Mouse (Mus musculus) frontal cortex, postnatal 10 days (tissue): ENCODE measurements around the gene Lrba.

Experiments used
- DNase-seq, 2 experiments: peaks; one replicate each; pipeline ENCODE4 v3.0.0; 2022; ENCODE audit warnings: low spot score in 2 of 2, mixed read lengths in 1 of 2

Gene Lrba

DNA sequence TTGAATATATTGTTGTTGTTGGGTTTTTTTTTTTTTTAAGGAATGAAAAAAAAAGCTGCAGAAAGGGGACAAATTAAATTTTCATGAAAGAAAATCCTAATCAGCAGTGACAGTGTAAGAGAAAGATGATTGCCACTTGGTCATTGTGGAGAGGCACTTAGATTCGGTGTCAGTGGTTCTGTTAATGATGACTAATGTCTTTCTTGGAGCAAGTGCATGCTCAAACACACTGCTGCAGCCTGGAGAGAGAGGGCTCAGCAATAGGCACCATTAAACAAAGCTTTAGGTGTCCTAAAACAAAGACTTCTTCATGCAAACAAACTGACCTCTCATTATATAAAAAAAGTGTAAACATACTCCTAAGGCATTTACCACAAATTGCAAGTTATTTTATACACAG, 334.5 kb downstream of the Lrba start:
- no peak for DNase-seq

DNA sequence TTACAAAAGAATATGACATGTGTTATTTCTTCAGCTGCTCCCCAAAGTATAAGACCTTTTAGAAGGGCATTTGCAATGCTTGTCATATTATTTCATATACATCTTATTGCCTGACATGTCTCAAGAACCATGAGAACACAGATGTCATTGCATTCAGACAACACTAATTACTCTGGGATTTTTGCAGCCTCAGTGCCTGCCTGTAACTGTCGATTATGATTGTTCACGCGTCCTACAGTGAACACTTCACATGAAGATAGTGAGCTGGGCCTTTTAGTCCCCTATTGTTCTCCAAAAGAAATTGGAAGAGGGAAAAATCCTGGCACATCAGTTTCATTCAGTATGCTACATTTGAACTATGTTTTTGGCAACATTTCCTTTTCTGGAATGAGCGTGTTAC, 335.2 kb downstream of the Lrba start:
- DNase-seq: no peak

DNA sequence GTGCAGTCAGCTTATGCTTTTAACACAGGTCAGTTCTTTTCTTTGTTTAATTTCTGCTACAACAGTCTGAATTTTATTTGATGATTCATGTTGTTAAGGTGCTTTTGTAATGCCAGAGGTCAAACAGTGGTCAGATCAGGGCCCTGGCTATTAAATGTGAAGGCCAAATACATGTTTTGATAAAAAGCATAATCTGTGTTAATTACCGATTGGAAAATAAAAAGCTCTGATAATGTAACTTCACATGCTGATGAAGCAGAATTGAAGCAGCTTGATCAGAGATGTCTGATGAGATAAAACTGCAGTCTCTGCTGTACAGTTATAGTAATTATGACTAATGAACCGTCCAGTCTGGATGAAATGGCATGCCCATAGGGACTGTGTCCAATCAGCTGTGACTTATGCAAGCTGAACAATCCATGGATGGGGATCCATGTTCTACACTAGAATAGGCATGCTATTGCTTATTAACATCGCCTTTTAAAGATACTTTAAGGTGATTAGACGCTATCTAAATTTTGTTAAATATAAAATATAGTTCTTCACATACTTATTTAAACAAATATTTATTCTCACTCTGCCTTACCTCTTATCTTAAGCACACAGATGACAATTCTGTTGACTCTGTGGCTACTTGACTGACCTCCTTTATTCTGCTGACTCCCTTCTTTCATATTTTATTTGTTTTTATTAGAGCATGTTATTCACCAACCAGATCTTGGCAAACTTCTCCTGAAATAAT, 336.0 kb downstream of the Lrba start:
- DNase-seq: no peak

DNA sequence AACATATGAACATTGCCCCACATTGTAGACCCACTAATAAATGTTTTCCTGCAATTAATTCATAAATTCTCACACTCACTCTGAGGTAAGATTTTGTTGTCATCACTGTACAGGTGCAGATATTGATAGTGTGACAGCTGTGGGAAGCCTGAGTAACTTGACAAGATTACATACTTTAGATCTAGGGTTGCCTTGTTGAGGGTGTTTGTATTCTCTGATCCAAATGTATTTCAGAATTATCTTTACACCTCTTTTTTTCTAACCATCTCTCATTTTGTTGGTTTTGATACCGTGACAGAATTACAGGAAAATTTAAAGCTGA, 336.5 kb downstream of the Lrba start:
- DNase-seq: no peak

DNA sequence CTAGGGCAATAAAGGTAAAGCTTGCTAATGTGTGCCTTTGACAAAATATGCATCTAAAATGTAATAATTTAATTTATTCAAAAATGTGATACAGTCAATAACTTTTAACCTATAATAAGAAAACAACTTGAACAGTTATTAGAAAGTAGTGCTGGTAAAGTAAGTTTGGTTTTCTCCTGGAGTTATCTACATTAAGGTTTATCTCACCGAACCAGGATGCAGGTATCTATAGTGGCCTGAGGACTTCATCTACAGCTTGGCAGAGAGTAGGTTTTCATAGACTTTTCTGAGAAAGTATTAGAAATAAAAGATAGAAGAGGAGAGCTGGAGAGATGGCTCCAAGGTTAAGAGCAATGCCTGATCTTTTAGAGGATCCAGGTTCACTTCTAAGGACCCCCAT, 336.9 kb downstream of the Lrba start:
- DNase-seq: no peak

DNA sequence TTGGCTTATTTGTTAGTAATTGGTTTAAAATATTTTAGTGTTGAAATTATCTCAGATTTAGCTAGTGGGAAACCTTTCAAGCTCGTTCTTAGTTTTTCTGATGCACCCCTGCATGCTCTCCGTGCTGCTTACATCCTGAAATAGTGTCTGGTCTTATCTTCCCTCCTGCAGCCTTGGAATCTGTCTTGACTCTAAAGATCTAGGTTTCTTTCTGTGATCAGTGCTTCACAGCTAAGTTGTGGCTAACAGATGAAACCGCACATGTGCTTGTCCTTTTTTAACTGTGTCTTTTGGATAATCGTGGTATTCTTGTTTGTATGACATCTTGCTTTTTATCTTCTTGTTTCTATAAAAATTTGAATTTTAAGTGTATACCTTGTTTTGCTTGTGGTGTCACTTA, 342.8 kb downstream of the Lrba start:
- no peak for DNase-seq

DNA sequence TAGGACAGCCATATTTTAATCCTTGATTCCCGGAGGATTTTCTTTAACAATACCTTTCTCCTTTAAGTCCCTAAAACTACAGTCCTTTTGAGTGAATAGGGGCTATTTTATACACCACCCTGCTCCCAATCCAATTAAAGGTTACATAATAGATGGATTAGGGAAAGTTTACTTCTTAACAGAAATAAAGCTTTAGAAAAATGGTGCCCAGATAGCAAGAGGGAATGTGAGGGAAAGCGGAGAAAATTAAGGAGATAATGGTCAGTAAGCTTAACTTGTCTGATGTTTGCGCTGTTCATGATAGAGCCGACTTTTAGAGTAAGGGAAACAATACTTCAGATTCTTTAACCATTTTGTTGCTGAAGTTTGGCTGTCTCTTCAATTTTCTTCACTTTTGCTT, 347.0 kb downstream of the Lrba start:
- DNase-seq: no peak

DNA sequence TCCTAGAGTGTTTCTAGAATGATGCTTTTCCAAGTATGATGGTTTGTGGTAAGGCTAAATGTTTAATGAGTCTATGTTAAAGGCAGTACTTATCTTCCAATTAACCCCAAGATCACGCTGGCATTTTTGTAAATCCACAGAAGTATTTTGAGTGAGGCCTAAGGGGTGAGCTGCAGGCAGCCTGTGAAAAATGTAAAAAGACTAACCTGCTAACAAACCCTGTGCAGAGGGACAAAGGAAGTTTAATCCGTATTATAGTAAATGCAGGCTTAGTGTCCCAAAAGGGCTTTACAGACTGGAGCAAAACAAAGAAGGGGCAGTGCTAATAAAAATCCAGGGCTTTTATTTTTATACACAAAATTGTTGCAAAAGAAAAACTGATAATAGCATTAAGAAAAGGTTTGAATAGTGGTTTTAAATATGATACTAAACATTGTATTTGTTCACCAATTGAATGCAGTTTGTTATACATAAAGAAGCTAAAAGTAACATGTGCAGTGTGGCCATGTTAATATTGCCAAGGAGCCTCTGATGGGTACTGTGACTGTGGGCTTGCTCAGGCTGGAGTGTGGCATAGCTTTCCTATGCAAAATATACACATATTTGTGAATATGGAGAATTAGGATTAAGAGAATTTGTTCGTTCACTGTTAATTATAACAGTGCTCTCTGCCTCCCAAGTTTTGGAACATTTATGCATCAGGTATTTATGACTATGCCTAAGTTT, 348.2 kb downstream of the Lrba start:
- no peak for DNase-seq

DNA sequence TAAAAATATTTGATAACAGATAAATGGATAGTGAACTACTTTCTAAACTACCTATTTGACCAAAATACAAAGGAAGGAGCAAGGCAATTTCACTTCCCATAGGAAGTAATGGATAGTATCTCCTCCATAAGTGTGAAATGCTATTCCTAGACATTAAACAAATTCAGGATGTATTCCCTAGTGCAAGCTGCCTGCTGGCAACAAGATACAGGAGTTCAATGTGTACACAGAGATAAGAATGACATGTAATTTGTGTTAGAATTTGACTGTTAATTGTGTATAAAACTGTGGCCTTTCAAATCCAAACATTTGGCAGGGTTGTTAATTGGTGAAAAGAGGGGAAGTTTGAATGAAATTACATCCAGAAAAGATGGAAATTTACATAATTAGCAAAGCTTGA, 350.8 kb downstream of the Lrba start:
- DNase-seq: no peak

DNA sequence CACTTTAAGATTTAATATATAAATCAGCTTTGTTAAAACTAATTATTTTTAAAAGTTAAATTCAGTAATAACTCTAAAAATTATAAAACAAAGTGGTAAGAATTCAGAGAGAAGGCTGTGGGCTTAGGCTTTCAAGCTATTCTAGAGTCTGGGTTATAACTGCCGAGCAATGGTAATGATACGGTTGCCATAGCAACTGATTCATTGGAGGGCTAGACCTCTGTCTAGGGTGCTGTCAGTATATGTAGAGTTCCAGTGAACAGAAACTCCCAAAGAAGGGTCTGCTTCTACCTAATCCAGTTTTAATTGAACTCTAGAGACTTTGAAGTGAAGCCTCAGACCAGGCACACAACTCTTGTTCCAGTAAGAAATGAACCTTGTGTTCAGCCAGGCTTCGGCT, 377.8 kb downstream of the Lrba start:
- no peak for DNase-seq

DNA sequence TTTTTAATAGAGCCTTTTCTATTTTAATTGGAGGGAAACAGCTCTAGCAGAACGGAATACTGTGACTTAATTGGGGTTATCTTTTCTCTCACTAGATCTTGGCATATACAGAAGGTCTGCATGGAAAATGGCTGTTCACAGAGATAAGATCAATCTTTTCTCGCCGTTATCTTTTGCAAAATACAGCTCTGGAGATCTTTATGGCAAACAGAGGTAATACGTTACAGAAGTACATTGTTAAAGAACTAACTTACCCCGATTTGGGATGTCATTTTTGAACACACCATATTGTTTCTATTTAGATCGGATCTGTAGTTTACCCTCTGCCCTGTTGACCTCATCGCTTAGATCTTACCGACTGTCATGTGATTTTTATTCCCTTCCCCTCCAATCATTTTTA, 381.3 kb downstream of the Lrba start:
- no peak for DNase-seq

DNA sequence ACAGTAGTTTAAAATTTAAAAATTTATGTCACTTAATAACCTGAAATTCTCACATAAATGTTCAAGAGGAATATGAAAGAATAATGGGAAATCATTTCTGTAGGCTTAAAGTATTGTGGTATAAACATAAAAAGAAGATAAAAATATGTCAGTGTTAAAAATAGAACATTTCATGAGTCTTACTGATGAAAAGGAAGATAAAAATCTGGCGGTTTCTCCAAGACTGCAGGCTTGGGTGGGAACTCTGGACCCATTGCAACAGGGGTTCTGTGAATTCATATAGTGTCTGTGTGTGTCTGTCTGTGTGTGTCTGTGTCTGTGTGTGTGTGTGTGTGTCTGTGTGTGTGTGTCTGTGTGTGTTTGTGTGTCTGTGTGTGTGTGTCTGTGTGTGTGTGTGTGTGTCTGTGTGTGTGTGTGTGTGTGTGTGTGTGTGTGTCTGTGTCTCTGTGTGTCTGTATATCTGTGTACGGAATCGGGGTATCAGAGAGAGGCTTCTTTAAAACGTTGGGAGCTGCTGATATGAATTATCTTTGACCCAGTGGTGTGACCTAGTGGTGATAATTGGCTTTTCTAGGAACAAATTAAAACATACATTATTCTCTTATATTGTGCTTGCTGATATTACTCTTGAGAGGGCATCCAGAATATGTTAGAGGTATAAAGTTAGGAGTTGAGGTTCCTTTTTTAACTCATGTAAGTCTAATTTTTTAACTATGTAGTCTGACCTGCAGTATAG, 402.7 kb downstream of the Lrba start:
- no peak for DNase-seq

DNA sequence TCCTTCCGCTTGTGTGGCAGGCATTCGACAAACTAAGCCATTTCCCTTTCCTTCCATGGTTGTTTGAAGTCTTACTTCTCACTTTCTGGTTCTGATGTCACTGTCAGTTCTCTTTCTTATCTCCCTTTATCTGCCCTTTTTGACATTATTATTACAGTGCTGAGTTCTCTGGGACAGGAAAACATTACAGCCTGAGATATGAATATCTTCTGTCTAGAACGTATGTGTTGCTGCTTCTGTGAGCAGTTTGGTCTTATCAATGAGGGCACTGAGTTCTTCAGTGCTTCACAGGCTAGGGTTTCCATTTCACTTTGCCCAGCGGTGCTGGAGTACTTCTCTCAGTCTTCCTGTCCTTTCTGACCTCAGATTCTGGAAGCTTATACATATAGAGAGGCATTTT, 404.9 kb downstream of the Lrba start:
- DNase-seq: no peak

DNA sequence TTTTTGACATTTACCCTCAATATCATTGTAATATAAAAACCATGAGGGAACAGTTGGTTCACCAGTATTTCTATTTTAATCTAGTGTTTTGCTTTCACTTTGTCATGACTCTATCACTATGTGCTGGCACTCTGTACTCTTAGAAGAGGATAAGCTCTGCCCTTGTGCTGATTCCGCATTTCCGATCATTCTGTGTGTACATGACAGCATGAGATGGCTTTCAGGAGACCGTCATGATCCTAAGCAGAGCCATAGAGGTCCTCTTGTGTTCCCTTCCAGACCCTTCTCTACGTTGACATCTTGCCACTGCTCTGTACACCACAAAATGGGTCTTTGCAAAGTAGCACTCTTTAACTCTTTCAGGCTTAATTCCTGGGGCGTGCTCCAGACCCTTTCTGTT, 411.0 kb downstream of the Lrba start:
- DNase-seq: no peak

DNA sequence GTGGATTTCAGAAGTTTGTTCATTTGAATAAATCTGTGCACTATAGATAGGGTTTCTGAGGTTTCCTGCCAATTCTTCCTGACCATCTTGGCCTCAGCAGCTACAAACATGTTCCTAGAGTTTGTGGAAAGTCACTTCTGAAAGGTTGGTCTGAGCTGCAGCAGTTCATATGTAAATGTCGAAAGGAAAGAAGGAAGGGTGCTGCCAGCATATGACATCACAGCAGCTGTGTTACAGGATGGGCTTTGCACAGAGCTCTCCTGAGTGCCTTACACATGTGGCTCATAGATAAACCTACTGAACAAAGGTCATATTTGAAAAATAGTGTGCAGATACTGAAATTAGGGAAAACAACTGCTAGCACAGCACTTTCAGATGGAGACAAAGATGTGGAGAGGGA, 411.5 kb downstream of the Lrba start:
- DNase-seq: no peak

DNA sequence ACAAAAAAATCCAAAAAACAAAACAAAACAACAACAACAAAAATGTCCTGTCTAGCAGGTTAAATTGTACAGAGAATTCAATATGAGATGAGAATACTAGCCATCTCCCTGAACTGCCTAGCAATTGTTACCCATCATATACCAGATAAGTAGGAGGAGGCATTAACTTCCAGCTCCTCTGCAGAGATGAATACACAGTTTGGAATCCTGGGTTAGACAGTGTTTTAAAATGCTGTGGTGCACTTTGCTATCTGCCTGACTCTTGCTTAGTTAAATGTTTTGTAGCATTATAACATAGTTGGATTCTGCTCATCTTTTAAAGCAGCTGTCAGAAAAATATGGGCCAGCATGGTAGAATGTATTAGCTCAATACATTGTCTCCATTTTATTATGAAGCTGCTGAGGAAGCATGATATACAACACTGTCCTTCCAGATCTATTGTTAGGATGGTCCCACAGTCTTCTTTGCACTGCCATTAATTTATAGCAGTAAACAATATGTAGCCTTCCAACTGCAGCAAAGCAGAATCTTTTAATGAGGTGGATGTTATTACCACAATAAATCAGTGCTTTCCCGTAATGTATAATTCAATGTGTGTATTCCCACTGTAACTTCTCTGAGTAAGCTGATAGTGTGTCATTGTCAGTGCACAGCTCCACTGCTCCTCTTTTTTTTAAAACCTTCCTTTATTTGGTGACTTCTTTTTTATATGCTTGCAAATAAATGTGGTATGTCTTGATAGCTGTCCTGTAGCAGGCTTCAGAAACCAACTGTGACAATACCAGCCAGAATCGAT, 414.3 kb downstream of the Lrba start:
- DNase-seq: no peak

DNA sequence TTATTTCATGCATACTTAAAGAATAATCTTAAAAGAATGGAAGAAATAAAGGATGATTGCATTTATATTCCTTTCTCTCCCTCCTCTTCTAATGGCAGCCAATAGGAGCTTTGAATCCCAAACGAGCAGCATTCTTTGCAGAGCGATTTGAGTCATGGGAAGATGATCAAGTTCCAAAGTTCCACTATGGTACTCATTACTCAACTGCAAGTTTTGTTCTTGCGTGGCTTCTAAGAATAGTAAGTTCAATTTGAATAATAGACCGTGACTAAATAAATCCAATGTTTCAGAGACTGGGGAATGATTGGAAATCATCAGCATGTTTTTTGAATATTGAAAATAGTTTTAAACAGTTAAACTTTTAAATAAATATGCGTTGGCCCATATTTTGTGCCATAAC, 416.9 kb downstream of the Lrba start:
- no peak for DNase-seq

DNA sequence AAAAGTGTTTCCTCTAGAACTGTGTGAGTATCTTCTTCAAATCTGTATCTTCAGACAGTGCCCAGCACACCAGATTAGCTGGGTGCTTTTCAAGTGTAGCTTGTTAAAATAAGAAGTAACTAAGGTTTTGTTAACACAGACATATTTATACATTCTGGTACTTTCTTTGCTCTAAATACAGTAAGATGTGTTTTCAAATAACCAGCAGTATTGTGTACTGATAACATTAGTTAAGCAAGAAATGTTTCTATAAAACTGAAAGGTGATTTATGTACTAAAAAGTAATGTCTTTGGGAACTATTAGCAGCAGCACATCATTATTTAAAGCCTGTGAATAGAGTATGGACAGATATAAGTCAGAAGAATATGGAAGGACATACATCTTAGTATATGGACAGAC, 417.3 kb downstream of the Lrba start:
- DNase-seq: no peak

DNA sequence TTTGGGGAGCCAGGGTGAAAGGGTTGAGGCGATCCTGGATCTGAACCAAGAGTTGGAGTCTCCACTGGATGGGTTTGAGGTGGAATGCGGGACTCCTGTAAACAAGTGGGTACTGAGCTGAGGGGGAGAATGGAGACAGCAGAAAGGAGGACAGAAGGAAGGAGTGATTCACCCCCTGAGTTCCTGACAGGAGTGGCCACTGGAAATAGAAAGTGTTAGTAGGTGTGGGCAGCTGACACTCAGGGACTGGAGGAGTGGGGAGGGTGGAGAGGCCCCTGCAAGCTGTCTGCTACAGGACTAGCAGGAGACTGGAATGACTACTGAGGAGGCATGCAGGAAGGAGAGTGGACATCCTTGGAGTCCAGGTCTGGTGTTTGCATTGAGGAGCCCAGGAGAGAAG, 422.3 kb downstream of the Lrba start:
- DNase-seq: no peak

DNA sequence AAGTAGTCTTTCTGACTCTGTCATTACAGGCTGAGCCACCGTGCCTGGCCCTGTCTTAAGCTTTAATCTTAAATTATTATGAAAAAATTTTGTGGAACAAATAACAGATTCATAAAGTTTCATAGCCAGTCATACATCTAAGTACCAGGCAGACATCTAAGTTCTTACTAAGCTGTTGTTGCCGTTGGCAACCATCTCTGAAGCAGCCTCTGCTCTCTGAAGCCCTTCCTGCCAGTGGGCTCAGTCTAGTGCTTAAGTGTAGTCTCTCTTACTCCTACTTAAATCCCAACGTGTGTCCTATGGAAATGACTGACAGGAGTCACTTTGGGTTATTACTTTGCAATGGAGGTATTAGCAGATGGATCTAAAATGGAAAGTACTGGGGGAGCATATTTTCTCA, 426.5 kb downstream of the Lrba start:
- DNase-seq: no peak

DNA sequence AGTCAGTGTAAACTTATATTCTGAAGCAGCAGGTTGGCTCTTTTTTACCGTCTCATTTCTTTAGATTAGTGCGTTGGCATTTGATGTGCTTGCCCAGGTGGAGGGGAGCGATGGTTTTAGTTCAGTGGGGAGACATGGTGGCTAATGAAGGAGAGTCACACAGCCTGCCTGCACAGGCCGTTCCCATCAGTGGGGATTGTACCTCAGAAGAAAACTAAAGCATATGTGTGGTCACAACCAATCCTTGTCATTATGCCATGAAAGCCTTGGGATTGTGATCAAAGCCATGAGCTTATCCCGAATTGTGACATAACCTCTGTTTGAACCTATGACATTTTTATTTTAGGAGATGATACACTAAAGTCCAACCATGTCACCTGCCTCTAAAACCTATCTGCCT, 434.8 kb downstream of the Lrba start:
- no peak for DNase-seq

DNA sequence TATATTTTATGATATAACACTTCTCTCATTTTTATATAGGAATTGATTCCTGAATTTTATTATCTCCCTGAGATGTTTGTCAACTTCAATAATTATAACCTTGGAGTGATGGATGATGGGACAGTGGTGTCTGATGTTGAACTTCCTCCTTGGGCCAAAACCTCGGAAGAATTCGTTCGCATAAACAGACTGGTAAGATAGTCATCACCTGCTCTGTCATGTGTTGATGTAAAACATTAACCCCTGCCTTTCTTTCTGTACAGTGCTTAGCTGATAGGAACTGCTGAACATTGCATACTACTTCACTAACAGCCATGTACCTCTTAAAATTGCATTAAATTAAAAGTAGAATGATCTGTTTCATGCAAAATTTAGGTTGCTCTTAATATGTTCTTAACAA, 439.9 kb downstream of the Lrba start:
- no peak for DNase-seq
